Mouse (Mus musculus) heart, embryonic 14.5 days (tissue): ENCODE results near the gene Lsm4. TPM values are rescaled to one million over a fixed set of nuclear protein-coding genes. Genes with fewer than 3 reads are reported as not detected.

Experiments used
- ATAC-seq: fragments of 200-750 bp; cut with Nextera tagmentation; 2 replicates; pipeline ENCODE4 v1.8.0; 2017; ENCODE audit warnings: low read depth, moderate TSS enrichment; ENCODE audit not compliant: insufficient number of reproducible peaks, insufficient read depth, low FRiP score
- H3K27ac ChIP-seq, 2 experiments: fragments of 200-500 bp in 1 of 2; fragments of 300-500 bp in 1 of 2; sonication (generic) in 1 of 2; replicated peaks in 1 of 2; 2 replicates each; pipeline ENCODE4 v1.5.1; 2012 to 2014; ENCODE audit warnings: low read depth in 2 of 2, low read length in 2 of 2, control low read depth in 1 of 2, mild to moderate bottlenecking in 1 of 2, mixed read lengths in 1 of 2; ENCODE audit not compliant: control insufficient read depth in 1 of 2, insufficient read depth in 1 of 2
- H3K27me3 ChIP-seq: fragments of 300-500 bp; sonication (generic); 2 replicates; pipeline ENCODE4 v1.6.1; 2014; ENCODE audit warnings: mild to moderate bottlenecking, low read length, control low read depth; ENCODE audit not compliant: control insufficient read depth, insufficient read depth
- H3K36me3 ChIP-seq: fragments of 300-500 bp; sonication (generic); 2 replicates; pipeline ENCODE4 v1.6.1; 2014; ENCODE audit warnings: mild to moderate bottlenecking, control low read depth, low read length, mixed read lengths; ENCODE audit not compliant: control insufficient read depth, insufficient read depth
- H3K4me1 ChIP-seq, 2 experiments: fragments of 200-500 bp in 1 of 2; fragments of 300-500 bp in 1 of 2; sonication (generic) in 1 of 2; 2 replicates each; pipeline ENCODE4 v1.6.1; 2012 to 2014; ENCODE audit warnings: low read length in 2 of 2, control low read depth in 1 of 2, mixed read lengths in 1 of 2; ENCODE audit not compliant: control insufficient read depth in 2 of 2, insufficient read depth in 2 of 2
- H3K4me2 ChIP-seq: fragments of 300-500 bp; sonication (generic); 2 replicates; pipeline ENCODE4 v1.6.1; 2014; ENCODE audit warnings: mild to moderate bottlenecking, low read length
- H3K4me3 ChIP-seq, 2 experiments: fragments of 200-500 bp in 1 of 2; fragments of 300-500 bp in 1 of 2; sonication (generic) in 1 of 2; 2 replicates each; pipeline ENCODE4 v1.5.1; 2012 to 2014; ENCODE audit warnings: low read length in 2 of 2, mild to moderate bottlenecking in 2 of 2, control low read depth in 1 of 2, low read depth in 1 of 2, moderate library complexity in 1 of 2; ENCODE audit not compliant: control insufficient read depth in 1 of 2, insufficient read depth in 1 of 2
- H3K9ac ChIP-seq: fragments of 300-500 bp; sonication (generic); 2 replicates; pipeline ENCODE4 v1.6.1; 2014; ENCODE audit warnings: mild to moderate bottlenecking, low read length
- H3K9me3 ChIP-seq: fragments of 300-500 bp; sonication (generic); 2 replicates; pipeline ENCODE4 v1.6.1; 2016; ENCODE audit warnings: low read length, control low read depth; ENCODE audit not compliant: control insufficient read depth
- WGBS: fragments of 180-500 bp; shearing (Covaris S2); extraction: QIAGEN DNeasy Blood & Tissue Kit; methylation state at CpG from one replicate; pipeline ENCODE4 v1.1.7; 2014; 5-methylcytosine and 5-hydroxymethylcytosine counted together
- polyA plus RNA-seq: library from polyadenylated mRNA; unstranded; fragments of >200 nt; fragmentation: Nextera tagmentation; extraction: Ambion mirVana; gene quantifications from 2 replicates; pipeline ENCODE4 v1.2.1, GENCODE M21; 2014

Gene Lsm4
- polyA plus RNA-seq, 1 experiment from 2014 or later, result 334 TPM

GRCm38 (mm10) chr8:70644065-70644464 lies 29.0 kb upstream of the Lsm4 start:
- Histone ChIP-seq H3K36me3 (peaks cover 8% of the 10 kb centered on the region; the same call in 1 of the 2 replicates), H3K9me3 (no peaks in the 10 kb centered on the region), H3K4me3 (no peak overlapping the region), H3K27ac (no peak overlapping the region), H3K27me3 (no peaks in the 10 kb centered on the region), H3K4me1 (peaks cover 31 to 43% of the 10 kb centered on the region in 2 experiments), H3K4me2 (no peak overlapping the region), H3K9ac (no peak overlapping the region)
- 85% methylated on average over 2 of the region's 2 CpGs for WGBS
- ATAC-seq, result no peak

- no peak for ATAC-seq
- no peaks in the 10 kb centered on the region for H3K27me3 ChIP-seq
- 0 out of 4 replicates have a peak overlapping the region, but pooled peaks of 1 of the 2 experiments have one; percentile 19 for H3K27ac ChIP-seq
- 60% methylated on average over 17 of the region's 17 CpGs for WGBS
- no peak overlapping the region for H3K4me2 ChIP-seq
- H3K4me1 ChIP-seq, result peaks cover 40 to 50% of the 10 kb centered on the region in 2 experiments
- peaks cover 18% of the 10 kb centered on the region for H3K36me3 ChIP-seq
- H3K4me3 ChIP-seq, result no peak overlapping the region
- no peaks in the 10 kb centered on the region for H3K9me3 ChIP-seq
- 0 out of 2 replicates have a peak overlapping the region, but pooled peaks have one; percentile 36 for H3K9ac ChIP-seq
These were observed 27.4 kb upstream of the Lsm4 start for GRCm38 (mm10) chr8:70645501-70646224.

- WGBS, result 69% methylated on average over 6 of the region's 6 CpGs
- no peak overlapping the region for H3K4me3 ChIP-seq
- peak overlapping the region; percentile 1; the same call in 1 of the 2 replicates for H3K9ac ChIP-seq
- ATAC-seq, result no peak
- no peaks in the 10 kb centered on the region for H3K9me3 ChIP-seq
- peak overlapping the region; percentile 1 to 89; a peak in 3 of 4 replicates for H3K27ac ChIP-seq
- H3K4me1 ChIP-seq, result peaks cover 40 to 50% of the 10 kb centered on the region in 2 experiments
- no peaks in the 10 kb centered on the region for H3K27me3 ChIP-seq
- peaks cover 25% of the 10 kb centered on the region for H3K36me3 ChIP-seq
- H3K4me2 ChIP-seq, result no peak overlapping the region
These were observed 26.7 kb upstream of the Lsm4 start for GRCm38 (mm10) chr8:70646369-70646768.

GRCm38 (mm10) chr8:70646775-70647174 lies 26.3 kb upstream of the Lsm4 start:
- no peaks in the 10 kb centered on the region for H3K9me3 ChIP-seq

GRCm38 (mm10) chr8:70647343-70648163 lies 25.5 kb upstream of the Lsm4 start:
- Histone ChIP-seq H3K27ac (peak overlapping the region; percentile 74 to 89), H3K4me3 (no peak overlapping the region), H3K27me3 (no peaks in the 10 kb centered on the region), H3K9ac (peak overlapping the region; percentile 50; the same call in 1 of the 2 replicates), H3K36me3 (peaks cover 36% of the 10 kb centered on the region), H3K9me3 (no peaks in the 10 kb centered on the region), H3K4me1 (peaks cover 40 to 50% of the 10 kb centered on the region in 2 experiments), H3K4me2 (no peak overlapping the region)
- WGBS, result 38% methylated on average over 8 of the region's 8 CpGs
- ATAC-seq, result no peak

More at GRCm38 (mm10) chr8:70646775-70647174, 26.3 kb upstream of the Lsm4 start:
- no peak overlapping the region for H3K4me2 ChIP-seq
- H3K9ac ChIP-seq, result peak overlapping the region; percentile 1; the same call in 1 of the 2 replicates
- H3K4me1 ChIP-seq, result peaks cover 40 to 50% of the 10 kb centered on the region in 2 experiments
- H3K36me3 ChIP-seq, result peaks cover 29% of the 10 kb centered on the region
- no peak for ATAC-seq
- peak overlapping the region; percentile 1 to 89 for H3K27ac ChIP-seq
- no peaks in the 10 kb centered on the region for H3K27me3 ChIP-seq
- no peak overlapping the region for H3K4me3 ChIP-seq

GRCm38 (mm10) chr8:70648164-70648442 lies 24.9 kb upstream of the Lsm4 start:
- no peak overlapping the region for H3K4me2 ChIP-seq
- peaks cover 40 to 50% of the 10 kb centered on the region in 2 experiments for H3K4me1 ChIP-seq
- peak overlapping the region; percentile 50; the same call in 1 of the 2 replicates for H3K9ac ChIP-seq
- H3K36me3 ChIP-seq, result peaks cover 39% of the 10 kb centered on the region
- no peak for ATAC-seq
- peak overlapping the region; percentile 74 to 89 for H3K27ac ChIP-seq
- H3K9me3 ChIP-seq, result no peaks in the 10 kb centered on the region
- 31% methylated on average over 1 of the region's 1 CpGs for WGBS
- H3K4me3 ChIP-seq, result no peak overlapping the region
- no peaks in the 10 kb centered on the region for H3K27me3 ChIP-seq

GRCm38 (mm10) chr8:70648921-70649320 lies 24.1 kb upstream of the Lsm4 start:
- H3K4me3 ChIP-seq, result no peak overlapping the region
- no peaks in the 10 kb centered on the region for H3K27me3 ChIP-seq
- 58% methylated on average over 3 of the region's 3 CpGs for WGBS
- H3K9me3 ChIP-seq, result no peaks in the 10 kb centered on the region
- H3K9ac ChIP-seq, result peak overlapping the region; percentile 54
- H3K36me3 ChIP-seq, result peaks cover 39% of the 10 kb centered on the region
- no peak for ATAC-seq
- H3K27ac ChIP-seq, result peak overlapping the region; percentile 62 to 89
- 0 out of 2 replicates have a peak overlapping the region, but pooled peaks have one; percentile 11 for H3K4me2 ChIP-seq
- peaks cover 40 to 50% of the 10 kb centered on the region in 2 experiments for H3K4me1 ChIP-seq
